Mouse (Mus musculus): Measurements from ENCODE around the gene Arhgef28.
A peak's percentile ranks its signal among the peaks of the same experiment; 100 is the strongest.
"Not testable (repeated sequence)": the region's sequence is repeated elsewhere in the genome, so short reads cannot be mapped to it uniquely, and the experiment has no call there.

The Arhgef28 gene

GRCm38 (mm10) chr13:98121124-98121470, 85.1 kb downstream of the Arhgef28 start:
- DNase-seq: no peak

- DNase-seq: no peak
These were observed 85.7 kb downstream of the Arhgef28 start for GRCm38 (mm10) chr13:98120356-98121123.

- DNase-seq: no peak
These were observed 87.9 kb downstream of the Arhgef28 start for GRCm38 (mm10) chr13:98118291-98118690.

GRCm38 (mm10) chr13:98117566-98118254, 88.5 kb downstream of the Arhgef28 start:
- DNase-seq: no peak

- DNase-seq: no peak
These were observed 90.6 kb downstream of the Arhgef28 start for GRCm38 (mm10) chr13:98115650-98116049.

- DNase-seq: no peak
These were observed 91.2 kb downstream of the Arhgef28 start for GRCm38 (mm10) chr13:98115051-98115450.

- no peak for DNase-seq
These were observed 93.3 kb downstream of the Arhgef28 start for GRCm38 (mm10) chr13:98112812-98113503.

- DNase-seq: no peak
These were observed 94.7 kb downstream of the Arhgef28 start for GRCm38 (mm10) chr13:98111531-98111930.

- DNase-seq: no peak
These were observed 95.2 kb downstream of the Arhgef28 start for GRCm38 (mm10) chr13:98111021-98111420.

GRCm38 (mm10) chr13:98108481-98108880, 97.8 kb downstream of the Arhgef28 start:
- not testable (repeated sequence) for DNase-seq

- no peak for DNase-seq
These were observed 98.6 kb downstream of the Arhgef28 start for GRCm38 (mm10) chr13:98107621-98108020.

- DNase-seq: no peak
These were observed 110.3 kb downstream of the Arhgef28 start for GRCm38 (mm10) chr13:98095966-98096365.

- DNase-seq: no peak
These were observed 111.9 kb downstream of the Arhgef28 start for GRCm38 (mm10) chr13:98094332-98094731.

GRCm38 (mm10) chr13:98093483-98093882, 112.8 kb downstream of the Arhgef28 start:
- DNase-seq: no peak

GRCm38 (mm10) chr13:98092354-98093002, 113.8 kb downstream of the Arhgef28 start:
- DNase-seq: no peak

- no peak for DNase-seq
These were observed 126.6 kb downstream of the Arhgef28 start for GRCm38 (mm10) chr13:98079640-98080039.

GRCm38 (mm10) chr13:98078251-98078650, 128.0 kb downstream of the Arhgef28 start:
- DNase-seq: no peak

GRCm38 (mm10) chr13:98077216-98077615, 129.0 kb downstream of the Arhgef28 start:
- DNase-seq: no peak

GRCm38 (mm10) chr13:98074871-98075270, 131.4 kb downstream of the Arhgef28 start:
- peak; percentile 18 for DNase-seq

GRCm38 (mm10) chr13:98073190-98073589, 133.0 kb downstream of the Arhgef28 start:
- no peak for DNase-seq

- DNase-seq: no peak
These were observed 135.8 kb downstream of the Arhgef28 start for GRCm38 (mm10) chr13:98070458-98070857.

- no peak for DNase-seq
These were observed 136.6 kb downstream of the Arhgef28 start for GRCm38 (mm10) chr13:98069646-98070045.

GRCm38 (mm10) chr13:98062843-98063242, 143.4 kb downstream of the Arhgef28 start:
- DNase-seq: no peak
